Mouse (Mus musculus): ENCODE data around the gene Serpinb6a. TPM values are rescaled to one million over a fixed set of nuclear protein-coding genes. Genes with fewer than 3 reads are reported as not detected.

The Serpinb6a gene
- polyA plus RNA-seq, 1 experiment from 2014 or later: 56.2 TPM

DNA sequence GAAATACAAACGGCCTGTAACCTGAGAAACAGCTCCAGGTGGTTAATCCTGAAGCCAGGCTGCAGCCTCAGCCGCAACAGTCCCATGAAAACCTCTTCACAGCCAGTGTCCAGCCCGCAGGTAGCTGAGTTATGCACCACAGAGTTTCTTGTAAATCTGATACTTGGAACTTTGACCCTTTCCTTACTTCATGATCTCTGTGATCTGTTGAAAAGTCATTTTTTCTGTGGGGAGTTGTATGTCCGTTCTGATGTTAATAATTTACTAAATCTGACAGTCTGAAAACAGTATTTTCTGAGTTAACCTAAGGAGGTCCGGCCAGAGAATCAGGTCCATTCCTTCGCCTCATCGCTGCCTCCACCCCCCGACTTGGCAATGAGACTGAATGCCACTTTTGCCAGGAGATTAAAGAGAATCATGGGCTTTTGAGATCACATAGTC is 36.3 kb upstream of the Serpinb6a start:
- no peaks in the 10 kb centered on the region for H3K9me3 ChIP-seq (ENCODE audit: control insufficient read depth, low read length)
- ATAC-seq (ENCODE audit: low read depth): no peak
- WGBS: 36% methylated on average over 8 of the region's 8 CpGs
- no peak overlapping the region for H3K27ac ChIP-seq (ENCODE audit: low read length)
- H3K4me1 ChIP-seq (replicated peaks; ENCODE audit: control insufficient read depth, insufficient read depth, low read length): peaks cover 20% of the 10 kb centered on the region
- H3K4me3 ChIP-seq (ENCODE audit: low read length): peak overlapping the region; percentile 76
- peaks cover 2% of the 10 kb centered on the region; the same call in 1 of the 2 replicates for H3K36me3 ChIP-seq (ENCODE audit: control insufficient read depth, insufficient read depth, low read length)
- peak overlapping the region; percentile 32; the same call in 1 of the 2 replicates for H3K9ac ChIP-seq (ENCODE audit: low read length)
- no peaks in the 10 kb centered on the region for H3K27me3 ChIP-seq (ENCODE audit: control insufficient read depth, insufficient read depth, low read depth, low read length)
- H3K4me2 ChIP-seq (ENCODE audit: low read depth, low read length): peak overlapping the region; percentile 77

DNA sequence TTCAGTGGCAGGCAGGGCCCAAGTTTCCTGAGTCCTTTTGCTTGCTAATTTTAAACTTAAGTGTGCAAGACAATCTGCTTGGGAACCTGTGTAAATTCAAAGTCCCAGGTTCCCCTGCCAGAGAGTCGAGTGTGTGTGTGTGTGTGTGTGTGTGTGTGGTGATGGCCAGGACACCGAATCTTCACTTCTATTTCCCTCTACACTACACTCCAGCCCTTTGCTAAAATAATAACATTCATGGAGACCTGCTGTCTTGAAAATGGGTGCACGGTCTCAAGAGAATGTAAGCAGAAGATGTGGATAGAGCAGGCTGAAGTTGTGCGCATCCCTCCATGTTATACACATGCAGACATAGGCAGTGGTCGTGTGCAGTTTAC is 35.5 kb upstream of the Serpinb6a start:
- Histone ChIP-seq H3K9ac (ENCODE audit: low read length) (peak overlapping the region; percentile 91), H3K9me3 (ENCODE audit: control insufficient read depth, low read length) (no peaks in the 10 kb centered on the region), H3K36me3 (ENCODE audit: control insufficient read depth, insufficient read depth, low read length) (peaks cover 6% of the 10 kb centered on the region; the same call in 1 of the 2 replicates), H3K27ac (ENCODE audit: low read length) (peak overlapping the region; percentile 88), H3K4me3 (ENCODE audit: low read length) (peak overlapping the region; percentile 76), H3K4me2 (ENCODE audit: low read depth, low read length) (peak overlapping the region; percentile 77), H3K4me1 (replicated peaks; ENCODE audit: control insufficient read depth, insufficient read depth, low read length) (peaks cover 20% of the 10 kb centered on the region), H3K27me3 (ENCODE audit: control insufficient read depth, insufficient read depth, low read depth, low read length) (no peaks in the 10 kb centered on the region)
- ATAC-seq (ENCODE audit: low read depth): peak; percentile 1; the same call in 1 of the 2 replicates
- WGBS: 33% methylated on average over 5 of the region's 5 CpGs

DNA sequence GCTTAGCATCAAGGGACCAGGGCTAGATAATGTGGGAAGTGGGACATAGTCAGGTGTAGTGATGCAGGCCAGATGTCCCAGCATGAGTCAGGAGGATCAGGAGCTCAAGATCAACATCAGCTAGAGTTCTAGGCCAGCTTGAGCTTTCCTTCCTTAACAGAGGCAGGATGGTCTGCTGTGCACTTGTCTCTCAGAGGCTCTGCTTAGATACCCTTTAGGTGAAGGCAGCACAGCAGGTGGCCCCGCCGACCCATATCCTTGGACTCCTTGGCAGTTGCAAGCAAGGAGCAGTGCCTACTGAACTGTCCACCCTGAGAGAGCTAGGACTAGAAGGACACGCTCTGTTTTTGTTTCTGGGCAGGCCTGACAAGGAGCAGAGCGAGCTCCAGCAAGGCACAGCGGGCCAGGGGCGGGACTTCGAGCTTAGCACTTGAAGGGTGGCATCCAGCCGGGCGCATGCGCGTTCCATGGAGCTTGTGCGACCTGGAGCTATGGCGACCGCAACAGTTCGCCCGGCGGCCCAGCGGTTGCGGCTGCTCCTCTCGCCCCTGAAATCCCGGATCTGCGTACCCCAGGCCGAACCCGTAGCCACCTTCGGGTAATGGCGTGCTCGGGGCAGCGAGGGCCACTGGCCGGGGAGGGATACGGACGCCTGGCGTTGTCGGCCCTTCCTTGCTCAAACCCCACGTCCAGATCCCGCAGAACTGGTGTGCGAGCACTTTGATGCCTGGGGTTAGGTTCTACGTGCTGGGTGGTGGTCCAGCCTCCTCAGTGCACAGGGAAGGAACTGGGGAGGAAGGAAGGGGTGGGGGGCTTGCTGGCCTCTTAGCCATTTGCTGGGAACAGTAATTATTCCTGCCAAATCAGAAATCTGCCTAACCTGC is 34.8 kb upstream of the Serpinb6a start, which contains the start of gene Bphl:
TSS of gene Bphl (plus strand) at position 426 of the 884 bp plus-strand sequence.
- peaks cover 20% of the 10 kb centered on the region for H3K4me1 ChIP-seq (replicated peaks; ENCODE audit: control insufficient read depth, insufficient read depth, low read length)
- H3K27ac ChIP-seq (ENCODE audit: low read length): peak within 1 kb of the TSS; percentile 88
- H3K27me3 ChIP-seq (ENCODE audit: control insufficient read depth, insufficient read depth, low read depth, low read length): no peaks in the 10 kb centered on the region
- peak within 1 kb of the TSS; percentile 76 for H3K4me3 ChIP-seq (ENCODE audit: low read length)
- H3K4me2 ChIP-seq (ENCODE audit: low read depth, low read length): peak within 1 kb of the TSS; percentile 77
- 1% methylated on average over 37 of the region's 37 CpGs for WGBS
- H3K9me3 ChIP-seq (ENCODE audit: control insufficient read depth, low read length): no peaks in the 10 kb centered on the region
- peak within 1 kb of the TSS; percentile 91 for H3K9ac ChIP-seq (ENCODE audit: low read length)
- peak; percentile 96 for ATAC-seq (ENCODE audit: low read depth)
- H3K36me3 ChIP-seq (ENCODE audit: control insufficient read depth, insufficient read depth, low read length): peaks cover 12% of the 10 kb centered on the region; the same call in 1 of the 2 replicates

DNA sequence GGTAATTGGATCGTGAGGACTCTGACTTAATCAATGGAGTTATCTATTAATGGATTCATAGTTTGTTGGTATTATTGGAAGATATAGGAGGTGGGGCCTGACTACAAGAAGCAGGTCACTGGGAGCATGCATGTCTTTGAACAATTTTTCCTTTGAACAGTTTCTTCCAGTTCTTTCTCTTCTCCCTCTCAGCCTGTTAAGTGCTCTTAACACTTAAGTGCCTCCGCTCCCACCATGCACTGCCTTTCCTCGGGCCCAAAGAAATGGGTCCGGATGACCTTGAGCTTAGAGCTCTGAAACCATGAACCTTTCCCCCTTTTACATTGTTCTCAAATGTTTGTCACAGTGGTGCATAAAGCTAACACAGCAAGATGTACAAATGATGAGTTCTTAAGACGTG is 34.1 kb upstream of the Serpinb6a start:
- Histone ChIP-seq H3K36me3 (ENCODE audit: control insufficient read depth, insufficient read depth, low read length) (peaks cover 12% of the 10 kb centered on the region; the same call in 1 of the 2 replicates), H3K4me2 (ENCODE audit: low read depth, low read length) (no peak overlapping the region), H3K27me3 (ENCODE audit: control insufficient read depth, insufficient read depth, low read depth, low read length) (no peaks in the 10 kb centered on the region), H3K4me3 (ENCODE audit: low read length) (no peak overlapping the region), H3K9ac (ENCODE audit: low read length) (no peak overlapping the region), H3K27ac (ENCODE audit: low read length) (peak overlapping the region; percentile 88), H3K9me3 (ENCODE audit: control insufficient read depth, low read length) (no peaks in the 10 kb centered on the region), H3K4me1 (replicated peaks; ENCODE audit: control insufficient read depth, insufficient read depth, low read length) (peaks cover 20% of the 10 kb centered on the region)
- 59% methylated on average over 5 of the region's 5 CpGs for whole genome bisulfite sequencing
- ATAC-seq (ENCODE audit: low read depth): peak; percentile 36; the same call in 1 of the 2 replicates

DNA sequence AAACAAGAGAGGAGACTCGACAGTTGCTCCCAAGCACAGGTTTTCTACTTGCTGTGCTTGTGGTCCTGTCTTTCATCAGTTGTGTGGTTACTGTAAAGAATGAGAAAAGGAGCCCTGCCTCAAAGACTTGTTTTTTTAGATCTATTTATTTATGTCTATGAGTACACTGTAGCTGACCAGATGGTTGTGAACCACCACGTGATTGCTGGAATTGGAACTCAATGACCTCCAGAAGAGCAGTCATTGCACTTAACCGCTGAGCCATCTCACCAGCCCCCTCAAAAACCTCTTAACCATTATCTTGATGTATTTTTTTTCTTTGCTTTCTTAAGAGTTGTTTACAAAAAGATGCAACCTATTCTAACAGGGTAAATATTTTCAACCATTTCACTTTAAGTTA is 32.8 kb upstream of the Serpinb6a start:
- H3K4me1 ChIP-seq (replicated peaks; ENCODE audit: control insufficient read depth, insufficient read depth, low read length): peaks cover 20% of the 10 kb centered on the region

DNA sequence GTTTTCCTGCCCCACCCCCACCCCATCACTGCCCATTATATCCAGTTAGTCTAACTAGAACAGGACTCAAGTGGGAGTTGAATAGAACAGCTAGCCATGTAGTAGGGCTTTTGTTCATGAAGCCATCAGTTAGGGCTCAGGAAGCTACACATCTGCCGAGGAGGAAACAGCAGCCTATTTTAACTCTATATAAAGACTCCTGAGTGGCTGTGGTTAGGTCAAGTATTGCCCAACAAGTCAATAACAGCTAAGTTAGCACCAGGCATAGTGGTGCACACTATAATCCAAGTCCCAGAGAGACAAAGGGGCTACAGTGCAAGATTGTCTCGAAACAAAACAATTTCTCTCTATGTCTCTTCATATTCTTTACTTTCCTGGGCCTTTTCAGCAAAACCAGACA is 29.4 kb upstream of the Serpinb6a start:
- Histone ChIP-seq H3K4me3 (ENCODE audit: low read length) (no peak overlapping the region), H3K4me2 (ENCODE audit: low read depth, low read length) (no peak overlapping the region), H3K9ac (ENCODE audit: low read length) (no peak overlapping the region), H3K27me3 (ENCODE audit: control insufficient read depth, insufficient read depth, low read depth, low read length) (no peaks in the 10 kb centered on the region), H3K27ac (ENCODE audit: low read length) (no peak overlapping the region), H3K36me3 (ENCODE audit: control insufficient read depth, insufficient read depth, low read length) (peaks cover 34% of the 10 kb centered on the region), H3K4me1 (replicated peaks; ENCODE audit: control insufficient read depth, insufficient read depth, low read length) (peaks cover 6% of the 10 kb centered on the region), H3K9me3 (ENCODE audit: control insufficient read depth, low read length) (no peaks in the 10 kb centered on the region)
- no peak for ATAC-seq (ENCODE audit: low read depth)
- 66% methylated on average over 2 of the region's 2 CpGs for WGBS

More for the DNA sequence above, 32.8 kb upstream of the Serpinb6a start:
- Histone ChIP-seq H3K27ac (ENCODE audit: low read length) (no peak overlapping the region), H3K4me3 (ENCODE audit: low read length) (no peak overlapping the region), H3K27me3 (ENCODE audit: control insufficient read depth, insufficient read depth, low read depth, low read length) (no peaks in the 10 kb centered on the region), H3K9ac (ENCODE audit: low read length) (no peak overlapping the region), H3K4me2 (ENCODE audit: low read depth, low read length) (no peak overlapping the region), H3K36me3 (ENCODE audit: control insufficient read depth, insufficient read depth, low read length) (peaks cover 15% of the 10 kb centered on the region; the same call in 1 of the 2 replicates), H3K9me3 (ENCODE audit: control insufficient read depth, low read length) (no peaks in the 10 kb centered on the region)
- 61% methylated on average over 3 of the region's 3 CpGs for WGBS
- ATAC-seq (ENCODE audit: low read depth): no peak

DNA sequence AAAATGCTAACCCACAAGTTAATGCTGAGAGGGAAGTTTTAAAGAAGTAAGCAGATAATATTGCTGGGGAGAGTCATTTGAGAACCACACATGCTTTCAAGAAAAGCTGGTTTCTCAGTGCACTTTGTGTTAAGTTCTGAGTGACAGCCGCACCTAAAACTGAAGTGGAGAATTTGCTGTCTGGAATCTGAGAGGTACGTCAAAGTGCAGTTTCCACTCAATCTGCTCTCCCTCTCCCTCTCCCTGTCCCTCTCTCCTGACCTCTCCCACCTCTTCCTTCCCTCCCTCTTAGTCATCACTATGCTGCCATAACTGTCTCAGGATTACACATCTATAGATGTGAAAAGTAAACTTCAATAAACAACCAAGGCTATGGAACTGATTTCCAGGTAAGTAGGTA is 19.4 kb upstream of the Serpinb6a start:
- Histone ChIP-seq H3K4me1 (replicated peaks; ENCODE audit: control insufficient read depth, insufficient read depth, low read length) (no peaks in the 10 kb centered on the region), H3K4me2 (ENCODE audit: low read depth, low read length) (no peak overlapping the region), H3K9me3 (ENCODE audit: control insufficient read depth, low read length) (peaks cover 4% of the 10 kb centered on the region; the same call in 1 of the 2 replicates), H3K9ac (ENCODE audit: low read length) (no peak overlapping the region), H3K27me3 (ENCODE audit: control insufficient read depth, insufficient read depth, low read depth, low read length) (no peaks in the 10 kb centered on the region), H3K4me3 (ENCODE audit: low read length) (no peak overlapping the region), H3K27ac (ENCODE audit: low read length) (no peak overlapping the region), H3K36me3 (ENCODE audit: control insufficient read depth, insufficient read depth, low read length) (peaks cover 25% of the 10 kb centered on the region)
- WGBS: 55% methylated on average over 2 of the region's 2 CpGs
- ATAC-seq (ENCODE audit: low read depth): no peak

DNA sequence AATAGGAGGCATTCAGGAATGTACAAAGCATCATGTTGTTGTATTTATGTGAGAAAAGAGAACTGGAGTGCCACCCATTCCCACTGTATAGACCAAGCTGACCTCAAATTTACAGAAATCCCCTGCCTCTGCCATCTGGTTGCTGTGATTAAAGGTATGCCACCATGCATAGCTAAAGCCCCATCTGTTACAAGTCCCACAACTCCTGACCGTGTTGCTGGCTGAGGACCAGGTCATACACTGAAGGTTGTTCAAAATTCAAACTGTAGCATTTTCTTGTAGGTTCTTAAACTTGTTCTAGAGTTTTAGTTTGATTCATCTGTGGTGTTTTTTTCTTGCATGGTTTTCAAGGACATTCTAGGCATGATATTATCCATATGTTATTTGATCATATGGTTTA is 15.9 kb upstream of the Serpinb6a start:
- no peaks in the 10 kb centered on the region for H3K27me3 ChIP-seq (ENCODE audit: control insufficient read depth, insufficient read depth, low read depth, low read length)
- no peak for ATAC-seq (ENCODE audit: low read depth)
- no peak overlapping the region for H3K4me2 ChIP-seq (ENCODE audit: low read depth, low read length)

DNA sequence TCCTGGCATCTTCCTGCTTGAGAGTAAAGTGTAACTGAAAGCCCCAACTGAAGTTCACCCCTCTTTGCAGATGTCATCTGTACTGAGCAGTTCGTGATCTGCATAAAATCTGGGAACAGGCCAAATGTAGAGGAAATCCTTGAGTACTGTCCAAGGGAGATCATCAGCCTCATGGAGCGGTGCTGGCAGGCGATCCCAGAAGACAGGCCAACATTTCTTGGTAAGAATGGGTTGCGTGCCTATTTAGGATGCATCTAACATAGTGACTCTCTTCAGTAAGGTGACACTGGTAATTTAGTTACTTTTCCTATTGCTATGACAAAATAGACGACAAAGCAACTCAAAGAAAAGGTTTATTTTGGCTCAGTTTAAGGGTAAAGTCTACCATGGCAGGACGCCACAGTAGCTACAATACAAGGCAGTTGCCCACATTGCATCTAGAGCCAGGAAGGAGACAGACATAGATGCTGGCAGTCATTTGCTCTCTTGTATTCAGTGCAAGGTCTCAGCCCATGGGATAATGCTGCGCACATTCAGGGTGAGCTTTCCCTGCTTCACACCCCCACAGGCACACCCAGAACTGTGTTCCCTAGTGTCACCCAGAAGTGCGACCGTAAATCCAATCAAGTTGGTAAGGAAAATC is 14.5 kb upstream of the Serpinb6a start:
- 83% methylated on average over 9 of the region's 9 CpGs for WGBS

More for the DNA sequence above, 15.9 kb upstream of the Serpinb6a start:
- Histone ChIP-seq H3K27ac (ENCODE audit: low read length) (no peak overlapping the region), H3K9me3 (ENCODE audit: control insufficient read depth, low read length) (peaks cover 4% of the 10 kb centered on the region; the same call in 1 of the 2 replicates), H3K4me1 (replicated peaks; ENCODE audit: control insufficient read depth, insufficient read depth, low read length) (no peaks in the 10 kb centered on the region), H3K36me3 (ENCODE audit: control insufficient read depth, insufficient read depth, low read length) (peaks cover 43% of the 10 kb centered on the region), H3K4me3 (ENCODE audit: low read length) (no peak overlapping the region), H3K9ac (ENCODE audit: low read length) (no peak overlapping the region)
- WGBS: 87% methylated on average over 1 of the region's 1 CpGs

More for the DNA sequence above, 14.5 kb upstream of the Serpinb6a start:
- peak; percentile 72 for ATAC-seq (ENCODE audit: low read depth)
- peaks cover 4% of the 10 kb centered on the region; the same call in 1 of the 2 replicates for H3K9me3 ChIP-seq (ENCODE audit: control insufficient read depth, low read length)
- no peak overlapping the region for H3K9ac ChIP-seq (ENCODE audit: low read length)
- H3K4me1 ChIP-seq (replicated peaks; ENCODE audit: control insufficient read depth, insufficient read depth, low read length): no peaks in the 10 kb centered on the region
- H3K4me3 ChIP-seq (ENCODE audit: low read length): no peak overlapping the region
- no peak overlapping the region for H3K27ac ChIP-seq (ENCODE audit: low read length)
- H3K4me2 ChIP-seq (ENCODE audit: low read depth, low read length): no peak overlapping the region
- H3K27me3 ChIP-seq (ENCODE audit: control insufficient read depth, insufficient read depth, low read depth, low read length): no peaks in the 10 kb centered on the region
- H3K36me3 ChIP-seq (ENCODE audit: control insufficient read depth, insufficient read depth, low read length): peaks cover 46% of the 10 kb centered on the region

Measured in lung, embryonic 16.5 days (tissue).